Mouse (Mus musculus) limb, embryonic 11.5 days (tissue): Measurements from ENCODE around the gene Ano8. TPM values are rescaled to one million over a fixed set of nuclear protein-coding genes. Genes with fewer than 3 reads are reported as not detected.

Experiments
- ATAC-seq: fragments of 200-750 bp; cut with Nextera tagmentation; 2 replicates; pipeline ENCODE4 v1.8.0; 2017; ENCODE audit warnings: low read depth; ENCODE audit not compliant: insufficient number of reproducible peaks, low FRiP score, low TSS enrichment
- DNase-seq: peaks from one replicate; pipeline ENCODE4 v3.0.0-alpha.2; 2015; ENCODE audit warnings: low spot score
- H3K27ac ChIP-seq: fragments of 300-500 bp; sonication (generic); replicated peaks from 2 replicates; pipeline ENCODE4 v1.5.1; 2014; ENCODE audit warnings: low read depth, mild to moderate bottlenecking, low read length
- H3K27me3 ChIP-seq: fragments of 300-500 bp; sonication (generic); 2 replicates; pipeline ENCODE4 v1.6.1; 2014; ENCODE audit warnings: mild to moderate bottlenecking, low read length, mixed read lengths; ENCODE audit not compliant: control insufficient read depth, insufficient read depth
- H3K36me3 ChIP-seq: fragments of 300-500 bp; sonication (generic); 2 replicates; pipeline ENCODE4 v1.6.1; 2014; ENCODE audit warnings: mild to moderate bottlenecking, low read length, moderate library complexity, mixed read lengths; ENCODE audit not compliant: control insufficient read depth, insufficient read depth
- H3K4me1 ChIP-seq: fragments of 300-500 bp; sonication (generic); 2 replicates; pipeline ENCODE4 v1.6.1; 2014; ENCODE audit warnings: low read length, mixed read lengths; ENCODE audit not compliant: control insufficient read depth, insufficient read depth
- H3K4me2 ChIP-seq: fragments of 300-500 bp; sonication (generic); 2 replicates; pipeline ENCODE4 v1.6.1; 2014; ENCODE audit warnings: low read depth, mild to moderate bottlenecking, moderate library complexity; ENCODE audit not compliant: severe bottlenecking
- H3K4me3 ChIP-seq: fragments of 300-500 bp; sonication (generic); 2 replicates; pipeline ENCODE4 v1.5.1; 2014; ENCODE audit warnings: low read depth, low read length
- H3K9ac ChIP-seq: fragments of 300-500 bp; sonication (generic); 2 replicates; pipeline ENCODE4 v1.6.1; 2014; ENCODE audit warnings: mild to moderate bottlenecking, low read length
- H3K9me3 ChIP-seq: fragments of 300-500 bp; sonication (generic); 2 replicates; pipeline ENCODE4 v1.6.1; 2016; ENCODE audit warnings: low read length; ENCODE audit not compliant: control insufficient read depth
- WGBS: fragments of 180-500 bp; shearing (Covaris S2); extraction: QIAGEN DNeasy Blood & Tissue Kit; methylation state at CpG from one replicate; pipeline ENCODE4 v1.1.7; 2014; 5-methylcytosine and 5-hydroxymethylcytosine counted together
- polyA plus RNA-seq: library from polyadenylated mRNA; unstranded; fragments of >200 nt; fragmentation: Nextera tagmentation; extraction: Ambion mirVana; gene quantifications from 2 replicates; pipeline ENCODE4 v1.2.1, GENCODE M21; 2014

The Ano8 gene
- polyA plus RNA-seq, 1 experiment from 2014 or later, result 3.0 TPM

GRCm38 (mm10) chr8:71464513-71465500 lies 21.0 kb downstream of the Ano8 start, which contains the start of gene Mrpl34:
Gene Mrpl34, plus strand, starts transcription at chr8:71464959.
- WGBS, result under 1% methylated on average over 59 of the region's 59 CpGs
- H3K4me3 ChIP-seq, result peak within 1 kb of the TSS; percentile 85
- H3K4me1 ChIP-seq, result peaks cover 14% of the 10 kb centered on the region
- ATAC-seq, result peak; percentile 76
- H3K4me2 ChIP-seq, result peak within 1 kb of the TSS; percentile 90
- no peak within 1 kb of the TSS; the same call in 1 of the 2 replicates for H3K27ac ChIP-seq
- peak; percentile 99 for DNase-seq
- peaks cover 3% of the 10 kb centered on the region; the same call in 1 of the 2 replicates for H3K27me3 ChIP-seq
- peaks cover 6% of the 10 kb centered on the region; the same call in 1 of the 2 replicates for H3K36me3 ChIP-seq
- H3K9ac ChIP-seq, result peak within 1 kb of the TSS; percentile 74
- no peaks in the 10 kb centered on the region; the same call in 1 of the 2 replicates for H3K9me3 ChIP-seq

- DNase-seq, result peak; percentile 98
- Histone ChIP-seq H3K9ac (peak within 1 kb of the TSS; percentile 77), H3K27me3 (peaks cover 3% of the 10 kb centered on the region; the same call in 1 of the 2 replicates), H3K4me3 (peak within 1 kb of the TSS; percentile 85), H3K36me3 (peaks cover 8% of the 10 kb centered on the region; the same call in 1 of the 2 replicates), H3K4me2 (peak within 1 kb of the TSS; percentile 90), H3K27ac (no peak within 1 kb of the TSS), H3K4me1 (peaks cover 14% of the 10 kb centered on the region), H3K9me3 (no peaks in the 10 kb centered on the region)
- peak; percentile 81 for ATAC-seq
- under 1% methylated on average over 54 of the region's 55 CpGs for WGBS
Measured at GRCm38 (mm10) chr8:71463188-71464033, 22.4 kb downstream of the Ano8 start, which contains the start of gene Abhd8. Gene Abhd8, minus strand, starts transcription at chr8:71463655.

GRCm38 (mm10) chr8:71462786-71463185 lies 23.0 kb downstream of the Ano8 start:
- 6% methylated on average over 16 of the region's 16 CpGs for WGBS
- Histone ChIP-seq H3K36me3 (peaks cover 8% of the 10 kb centered on the region; the same call in 1 of the 2 replicates), H3K9ac (peak overlapping the region; percentile 77), H3K4me1 (peaks cover 14% of the 10 kb centered on the region), H3K27ac (no peak overlapping the region), H3K4me3 (peak overlapping the region; percentile 85), H3K4me2 (peak overlapping the region; percentile 90), H3K9me3 (no peaks in the 10 kb centered on the region), H3K27me3 (peaks cover 3% of the 10 kb centered on the region; the same call in 1 of the 2 replicates)
- DNase-seq, result peak; percentile 61
- no peak for ATAC-seq

GRCm38 (mm10) chr8:71462191-71462590 lies 23.6 kb downstream of the Ano8 start:
- Histone ChIP-seq H3K4me3 (0 out of 2 replicates have a peak overlapping the region, but pooled peaks have one; percentile 85), H3K9me3 (no peaks in the 10 kb centered on the region), H3K27ac (no peak overlapping the region), H3K4me2 (peak overlapping the region; percentile 90), H3K27me3 (peaks cover 3% of the 10 kb centered on the region; the same call in 1 of the 2 replicates), H3K9ac (no peak overlapping the region), H3K4me1 (peaks cover 14% of the 10 kb centered on the region), H3K36me3 (peaks cover 8% of the 10 kb centered on the region; the same call in 1 of the 2 replicates)
- ATAC-seq, result no peak
- DNase-seq, result no peak
- 62% methylated on average over 4 of the region's 4 CpGs for WGBS

DNA sequence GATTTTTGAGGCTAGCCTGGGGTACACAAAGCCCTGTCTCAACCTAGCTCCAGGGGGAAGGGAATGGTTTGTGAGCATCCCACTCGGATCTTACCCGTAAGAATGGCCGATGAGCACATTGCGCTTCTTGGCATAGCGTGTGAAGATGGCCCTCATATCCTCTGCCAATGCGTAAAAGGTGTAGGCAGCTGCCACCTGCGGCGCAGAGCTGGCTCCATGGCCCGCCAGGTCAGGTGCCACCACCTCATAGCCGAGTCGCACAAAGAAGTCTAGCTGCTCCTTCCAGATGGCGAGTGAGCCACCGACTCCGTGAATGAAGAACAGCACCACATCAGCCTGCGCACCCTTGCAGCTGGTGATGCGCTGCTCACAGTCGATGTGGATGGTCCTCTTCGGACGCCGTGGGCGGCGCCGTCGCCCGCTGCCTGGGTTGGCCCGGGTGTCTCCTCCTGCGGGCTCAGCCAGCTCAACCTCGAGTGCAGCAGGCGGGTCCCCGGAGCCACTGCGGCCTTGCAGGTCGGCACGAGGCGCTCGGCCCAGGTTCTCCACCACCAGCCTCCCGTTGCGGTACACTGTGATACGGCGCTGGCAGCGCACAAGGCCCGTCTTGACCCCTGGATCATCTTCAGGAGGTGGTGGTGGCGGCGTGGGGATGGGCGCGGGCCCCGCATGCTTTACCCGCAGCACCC lies 24.5 kb downstream of the Ano8 start:
- no peak overlapping the region for H3K27ac ChIP-seq
- H3K4me3 ChIP-seq, result no peak overlapping the region
- no peak overlapping the region for H3K4me2 ChIP-seq
- no peak overlapping the region for H3K9ac ChIP-seq
- 77% methylated on average over 47 of the region's 47 CpGs for WGBS
- no peaks in the 10 kb centered on the region for H3K9me3 ChIP-seq
- H3K36me3 ChIP-seq, result peaks cover 8% of the 10 kb centered on the region; the same call in 1 of the 2 replicates
- no peak for DNase-seq
- H3K4me1 ChIP-seq, result peaks cover 14% of the 10 kb centered on the region
- ATAC-seq, result no peak
- peaks cover 3% of the 10 kb centered on the region; the same call in 1 of the 2 replicates for H3K27me3 ChIP-seq

DNA sequence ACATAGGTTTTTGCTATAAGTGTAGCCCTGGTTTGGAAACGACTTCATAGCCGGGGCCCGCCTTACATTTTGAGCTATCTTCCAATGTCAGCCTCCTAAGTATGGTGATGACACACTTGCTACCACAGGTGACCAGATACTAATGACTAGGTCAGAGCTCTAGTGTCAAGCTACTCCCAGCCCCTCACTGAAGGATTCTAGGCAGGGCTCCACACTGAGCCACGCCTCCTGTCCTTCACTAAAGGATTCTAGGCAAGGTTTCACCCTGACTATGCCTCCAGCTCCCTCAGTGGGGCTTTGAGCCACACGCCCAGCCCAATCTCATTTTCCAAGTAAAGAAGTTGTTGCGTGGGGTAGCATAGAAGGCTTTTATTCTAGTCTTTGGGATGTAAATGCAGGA lies 25.0 kb downstream of the Ano8 start:
- peaks cover 3% of the 10 kb centered on the region; the same call in 1 of the 2 replicates for H3K27me3 ChIP-seq
- H3K4me1 ChIP-seq, result peaks cover 14% of the 10 kb centered on the region
- DNase-seq (no peak), ATAC-seq (no peak)
- no peak overlapping the region for H3K9ac ChIP-seq
- no peak overlapping the region for H3K4me3 ChIP-seq
- H3K36me3 ChIP-seq, result peaks cover 8% of the 10 kb centered on the region; the same call in 1 of the 2 replicates
- H3K9me3 ChIP-seq, result no peaks in the 10 kb centered on the region
- no peak overlapping the region for H3K4me2 ChIP-seq
- 92% methylated on average over 6 of the region's 6 CpGs for WGBS
- no peak overlapping the region for H3K27ac ChIP-seq

- Histone ChIP-seq H3K9me3 (no peaks in the 10 kb centered on the region), H3K27ac (no peak overlapping the region), H3K4me1 (peaks cover 4% of the 10 kb centered on the region), H3K27me3 (peaks cover 3% of the 10 kb centered on the region; the same call in 1 of the 2 replicates), H3K4me2 (no peak overlapping the region), H3K9ac (no peak overlapping the region), H3K4me3 (no peak overlapping the region), H3K36me3 (peaks cover 8% of the 10 kb centered on the region; the same call in 1 of the 2 replicates)
- 84% methylated on average over 20 of the region's 20 CpGs for WGBS
- ATAC-seq (no peak), DNase-seq (no peak)
Measured at GRCm38 (mm10) chr8:71457659-71458270, 28.0 kb downstream of the Ano8 start.
